Mouse (Mus musculus): ENCODE data around the gene Hmgn2. TPM values are rescaled to one million over a fixed set of nuclear protein-coding genes. Genes with fewer than 3 reads are reported as not detected.
"Not testable (repeated sequence)": the region's sequence is repeated elsewhere in the genome, so short reads cannot be mapped to it uniquely, and the experiment has no call there.

The Hmgn2 gene
- polyA plus RNA-seq, 1 experiment from 2014 or later: 3,167 TPM

- WGBS: 36% methylated on average over 10 of the region's 10 CpGs
- Histone ChIP-seq H3K9me3 (no peaks in the 10 kb centered on the region), H3K36me3 (replicated peaks) (peaks cover 35% of the 10 kb centered on the region), H3K4me1 (peaks cover 37% of the 10 kb centered on the region), H3K4me3 (peak overlapping the region; percentile 70; the same call in 1 of the 2 replicates), H3K27ac (replicated peaks) (no peak overlapping the region), H3K27me3 (replicated peaks; ENCODE audit: low read depth, poor library complexity, severe bottlenecking) (no peaks in the 10 kb centered on the region)
- no peak for DNase-seq (ENCODE audit: low spot score)
Observed at GRCm38 (mm10) chr4:134001710-134002109, 33.3 kb upstream of the Hmgn2 start.

DNA sequence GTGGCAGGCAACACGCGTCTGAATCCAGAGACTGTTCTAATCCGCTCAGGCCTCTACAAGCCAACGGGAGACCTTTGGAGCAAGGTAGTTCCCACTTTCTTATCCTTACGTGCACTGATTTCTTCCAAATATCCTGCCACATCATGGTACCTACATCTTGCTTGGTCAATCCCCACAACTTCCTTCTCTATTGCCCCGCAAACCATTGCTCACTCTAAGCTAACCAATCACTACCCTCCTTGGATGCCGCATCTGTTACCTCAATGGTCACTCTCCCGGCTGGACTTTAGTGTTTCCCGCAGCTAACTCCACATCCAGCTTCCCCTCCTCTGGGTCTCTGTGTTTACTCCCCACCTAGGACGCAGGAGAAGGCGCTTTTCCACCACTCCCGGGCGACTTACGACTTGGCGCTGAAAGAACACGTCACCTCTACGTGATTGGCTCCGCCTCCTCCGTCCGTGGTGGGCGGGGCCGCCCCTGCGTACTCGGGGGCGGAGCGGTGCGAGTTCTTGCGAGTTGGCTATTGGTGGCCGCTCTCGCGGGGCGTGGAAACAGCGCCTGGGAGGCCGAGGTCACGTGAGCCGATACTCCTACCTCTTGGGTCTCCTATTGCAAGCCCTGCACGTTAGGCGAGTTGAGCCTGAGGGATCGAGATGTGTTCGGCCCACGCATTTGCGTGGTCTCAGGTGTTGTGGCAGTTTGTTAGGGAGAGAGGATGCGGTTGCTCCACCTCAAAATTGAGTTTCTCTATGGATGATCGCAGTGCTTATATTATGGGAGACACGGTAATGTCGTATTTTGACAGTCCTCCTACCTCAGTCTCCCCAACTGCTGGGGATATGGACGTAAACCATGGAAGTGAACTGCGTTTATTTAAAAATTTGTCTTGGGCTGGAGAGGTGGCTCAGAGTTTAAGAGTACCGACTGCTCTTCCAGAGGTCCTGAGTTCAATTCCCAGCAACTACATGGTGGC is 32.3 kb upstream of the Hmgn2 start, which contains the start of gene Dhdds:
Dhdds (minus strand) TSS at position 453 of the 973 bp plus-strand sequence.
- Histone ChIP-seq H3K27me3 (replicated peaks; ENCODE audit: low read depth, poor library complexity, severe bottlenecking) (no peaks in the 10 kb centered on the region), H3K4me1 (peaks cover 33% of the 10 kb centered on the region), H3K9me3 (no peaks in the 10 kb centered on the region), H3K36me3 (replicated peaks) (peaks cover 35% of the 10 kb centered on the region), H3K27ac (replicated peaks) (peak within 1 kb of the TSS; percentile 52), H3K4me3 (peak within 1 kb of the TSS; percentile 70)
- peak; percentile 100 for DNase-seq (ENCODE audit: low spot score)
- WGBS: 2% methylated on average over 49 of the region's 49 CpGs

GRCm38 (mm10) chr4:133994697-133995096 is 26.2 kb upstream of the Hmgn2 start:
- Histone ChIP-seq H3K4me1 (peaks cover 3% of the 10 kb centered on the region), H3K36me3 (replicated peaks) (peaks cover 73% of the 10 kb centered on the region), H3K27me3 (replicated peaks; ENCODE audit: low read depth, poor library complexity, severe bottlenecking) (no peaks in the 10 kb centered on the region), H3K4me3 (no peak overlapping the region), H3K27ac (replicated peaks) (no peak overlapping the region), H3K9me3 (no peaks in the 10 kb centered on the region)
- DNase-seq (ENCODE audit: low spot score): no peak
- WGBS: 89% methylated on average over 8 of the region's 8 CpGs

DNA sequence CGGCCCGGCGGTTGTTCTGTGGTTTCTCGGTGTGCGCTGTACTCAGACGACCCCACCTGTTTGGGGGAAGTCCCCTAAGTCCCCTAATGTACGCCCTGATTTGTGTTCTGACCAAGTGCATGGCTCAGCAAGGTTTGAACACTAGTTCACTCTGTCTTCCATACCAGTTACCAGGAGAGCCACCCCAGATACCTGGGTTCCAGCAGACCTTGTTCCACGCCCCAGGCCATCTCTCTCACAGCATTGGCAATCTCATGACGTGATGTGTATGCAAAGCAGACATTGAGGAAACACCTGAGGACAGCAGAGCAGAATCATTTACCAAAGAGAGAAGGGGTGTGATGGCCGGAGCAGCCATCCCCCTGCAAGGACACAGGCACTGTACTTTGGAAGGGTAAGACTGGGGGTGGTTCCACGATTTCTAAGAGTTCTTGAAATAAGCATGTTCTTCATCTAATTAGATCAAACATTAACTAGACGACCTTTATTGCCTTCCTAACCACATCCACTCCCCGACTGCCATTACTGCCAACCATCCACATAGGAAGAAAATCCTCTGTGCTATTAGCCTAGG is 22.7 kb upstream of the Hmgn2 start:
- H3K4me3 ChIP-seq: no peak overlapping the region
- no peak for DNase-seq (ENCODE audit: low spot score)
- no peaks in the 10 kb centered on the region for H3K4me1 ChIP-seq
- no peaks in the 10 kb centered on the region for H3K9me3 ChIP-seq
- 89% methylated on average over 13 of the region's 13 CpGs for WGBS
- H3K27ac ChIP-seq (replicated peaks): no peak overlapping the region
- H3K27me3 ChIP-seq (replicated peaks; ENCODE audit: low read depth, poor library complexity, severe bottlenecking): no peaks in the 10 kb centered on the region
- peaks cover 100% of the 10 kb centered on the region for H3K36me3 ChIP-seq (replicated peaks)

DNA sequence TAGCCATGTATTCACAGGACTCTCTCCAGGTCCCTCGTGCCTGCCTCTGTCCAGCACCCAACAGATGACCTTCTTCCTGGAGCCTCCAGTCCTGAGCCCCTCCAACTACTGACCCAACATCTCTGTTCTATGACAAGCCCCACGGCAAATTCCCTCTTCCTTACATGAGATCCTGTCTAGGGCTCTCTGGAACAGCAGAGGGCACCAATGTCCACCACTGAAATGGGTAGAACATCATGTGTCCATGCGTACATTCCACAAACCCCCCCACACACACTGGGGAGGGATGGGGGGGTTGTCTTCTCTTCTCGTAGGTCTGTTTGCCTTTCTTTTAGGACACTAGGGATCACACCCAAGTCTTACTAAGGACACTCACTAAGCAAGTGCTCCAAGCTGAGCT is 21.6 kb upstream of the Hmgn2 start:
- Histone ChIP-seq H3K36me3 (replicated peaks) (peaks cover 98% of the 10 kb centered on the region), H3K4me3 (no peak overlapping the region)

DNA sequence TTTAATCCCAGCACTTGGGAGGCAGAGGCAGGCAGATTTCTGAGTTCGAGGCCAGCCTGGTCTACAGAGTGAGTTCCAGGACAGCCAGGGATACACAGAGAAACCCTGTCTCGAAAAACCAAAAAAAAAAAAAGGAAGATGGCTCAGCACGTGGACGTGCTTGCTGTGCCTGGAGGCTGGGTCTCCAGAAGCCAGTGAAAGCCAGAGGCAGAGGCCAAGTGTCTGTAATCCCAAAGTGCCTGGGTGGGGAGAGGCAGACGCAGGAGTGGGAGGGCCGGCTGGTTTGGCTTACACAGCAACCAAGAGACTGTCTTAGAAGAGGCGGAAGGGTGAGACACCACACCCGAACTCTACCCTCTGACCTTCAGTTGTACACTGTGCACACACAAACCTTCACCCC is 19.8 kb upstream of the Hmgn2 start:
- DNase-seq (ENCODE audit: low spot score); H3K4me1 ChIP-seq; H3K9me3 ChIP-seq; H3K27me3 ChIP-seq (replicated peaks; ENCODE audit: low read depth, poor library complexity, severe bottlenecking); H3K4me3 ChIP-seq; H3K27ac ChIP-seq (replicated peaks): not testable (repeated sequence)
- 91% methylated on average over 8 of the region's 8 CpGs for WGBS
- peaks cover 87% of the 10 kb centered on the region for H3K36me3 ChIP-seq (replicated peaks)

More for the DNA sequence above, 21.6 kb upstream of the Hmgn2 start:
- no peak for DNase-seq (ENCODE audit: low spot score)
- Histone ChIP-seq H3K9me3 (no peaks in the 10 kb centered on the region), H3K4me1 (no peaks in the 10 kb centered on the region), H3K27me3 (replicated peaks; ENCODE audit: low read depth, poor library complexity, severe bottlenecking) (no peaks in the 10 kb centered on the region), H3K27ac (replicated peaks) (no peak overlapping the region)
- 68% methylated on average over 4 of the region's 4 CpGs for WGBS

- Histone ChIP-seq H3K27ac (replicated peaks) (no peak overlapping the region), H3K4me1 (no peaks in the 10 kb centered on the region), H3K4me3 (no peak overlapping the region), H3K27me3 (replicated peaks; ENCODE audit: low read depth, poor library complexity, severe bottlenecking) (no peaks in the 10 kb centered on the region), H3K36me3 (replicated peaks) (peaks cover 87% of the 10 kb centered on the region), H3K9me3 (no peaks in the 10 kb centered on the region)
- WGBS: 82% methylated on average over 13 of the region's 13 CpGs
- no peak for DNase-seq (ENCODE audit: low spot score)
Observed at GRCm38 (mm10) chr4:133982936-133983335, 14.5 kb upstream of the Hmgn2 start.

DNA sequence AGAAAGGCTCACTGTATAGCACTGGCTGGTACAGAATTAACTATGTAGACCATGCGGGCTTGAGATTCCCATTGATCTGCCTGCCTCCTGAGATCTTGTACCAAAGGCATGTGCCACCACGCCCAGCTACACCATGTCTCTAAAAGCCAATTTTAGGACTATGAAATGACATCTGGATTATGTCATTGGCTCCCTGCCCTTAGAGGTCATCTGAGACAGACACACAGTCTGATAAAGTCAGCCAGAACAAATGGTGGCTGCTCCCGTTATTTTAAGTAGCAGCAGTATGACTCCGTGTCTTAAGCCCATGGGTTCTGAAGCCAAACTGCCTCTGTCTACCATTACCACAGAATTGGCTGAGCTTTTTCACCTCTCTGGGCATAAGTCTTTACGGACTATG is 12.0 kb upstream of the Hmgn2 start:
- Histone ChIP-seq H3K9me3 (no peaks in the 10 kb centered on the region), H3K27me3 (replicated peaks; ENCODE audit: low read depth, poor library complexity, severe bottlenecking) (no peaks in the 10 kb centered on the region), H3K4me1 (no peaks in the 10 kb centered on the region), H3K36me3 (replicated peaks) (peaks cover 87% of the 10 kb centered on the region), H3K4me3 (no peak overlapping the region), H3K27ac (replicated peaks) (no peak overlapping the region)
- WGBS: 88% methylated on average over 5 of the region's 5 CpGs
- DNase-seq (ENCODE audit: low spot score): no peak

DNA sequence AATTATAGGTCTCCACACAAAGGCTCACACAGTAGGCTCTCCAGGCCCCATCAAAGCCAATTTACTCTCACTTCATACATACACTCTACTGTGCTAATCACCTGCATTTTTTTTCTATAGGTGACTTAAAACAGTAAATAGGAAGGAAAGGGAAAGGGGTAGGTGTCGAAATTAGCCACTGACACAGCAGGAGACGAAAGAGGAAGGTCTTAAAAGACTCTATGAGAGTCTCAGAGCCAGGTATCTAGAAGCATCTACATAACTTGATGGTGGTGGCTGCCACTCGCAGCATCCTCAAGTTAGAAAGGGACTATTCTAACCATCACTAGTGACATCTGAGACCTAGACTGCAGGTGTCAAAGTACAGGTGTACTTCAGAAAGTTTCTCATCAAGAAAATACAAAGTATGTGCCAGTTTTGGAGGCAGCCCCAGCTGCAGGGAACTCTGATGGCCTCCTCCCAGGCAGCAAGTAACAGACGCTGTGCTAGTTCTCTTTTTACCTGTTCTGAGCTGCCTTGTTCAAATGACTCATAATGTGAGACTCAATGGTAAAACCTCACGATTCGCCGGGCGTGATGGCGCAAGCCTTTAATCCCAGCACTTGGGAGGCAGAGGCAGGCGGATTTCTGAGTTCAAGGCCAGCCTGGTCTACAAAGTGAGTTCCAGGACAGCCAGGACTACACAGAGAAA is 9.7 kb upstream of the Hmgn2 start:
- Histone ChIP-seq H3K27me3 (replicated peaks; ENCODE audit: low read depth, poor library complexity, severe bottlenecking) (no peaks in the 10 kb centered on the region), H3K4me3 (no peak overlapping the region), H3K36me3 (replicated peaks) (peaks cover 96% of the 10 kb centered on the region), H3K9me3 (no peaks in the 10 kb centered on the region), H3K4me1 (no peaks in the 10 kb centered on the region), H3K27ac (replicated peaks) (no peak overlapping the region)
- DNase-seq (ENCODE audit: low spot score): no peak
- WGBS: 93% methylated on average over 10 of the region's 10 CpGs

GRCm38 (mm10) chr4:133971741-133972140 is 3.3 kb upstream of the Hmgn2 start:
- Histone ChIP-seq H3K4me1 (peaks cover 32% of the 10 kb centered on the region), H3K27me3 (replicated peaks; ENCODE audit: low read depth, poor library complexity, severe bottlenecking) (no peaks in the 10 kb centered on the region), H3K36me3 (replicated peaks) (peaks cover 71% of the 10 kb centered on the region), H3K9me3 (no peaks in the 10 kb centered on the region), H3K27ac (replicated peaks) (no peak overlapping the region), H3K4me3 (no peak overlapping the region)
- no peak for DNase-seq (ENCODE audit: low spot score)
- WGBS: 66% methylated on average over 8 of the region's 8 CpGs

GRCm38 (mm10) chr4:133970876-133971275 is 2.4 kb upstream of the Hmgn2 start:
- 0 out of 2 replicates have a peak overlapping the region, but pooled peaks have one; percentile 1 for H3K4me3 ChIP-seq
- H3K27ac ChIP-seq (replicated peaks): peak overlapping the region; percentile 30
- no peaks in the 10 kb centered on the region for H3K9me3 ChIP-seq
- peaks cover 71% of the 10 kb centered on the region for H3K36me3 ChIP-seq (replicated peaks)
- no peak for DNase-seq (ENCODE audit: low spot score)
- no peaks in the 10 kb centered on the region for H3K27me3 ChIP-seq (replicated peaks; ENCODE audit: low read depth, poor library complexity, severe bottlenecking)
- WGBS: 85% methylated on average over 13 of the region's 13 CpGs
- H3K4me1 ChIP-seq: peaks cover 40% of the 10 kb centered on the region

- Histone ChIP-seq H3K36me3 (replicated peaks) (peaks cover 70% of the 10 kb centered on the region), H3K27me3 (replicated peaks; ENCODE audit: low read depth, poor library complexity, severe bottlenecking) (no peaks in the 10 kb centered on the region), H3K4me3 (0 out of 2 replicates have a peak overlapping the region, but pooled peaks have one; percentile 1), H3K4me1 (peaks cover 44% of the 10 kb centered on the region), H3K9me3 (no peaks in the 10 kb centered on the region), H3K27ac (replicated peaks) (peak overlapping the region; percentile 100)
- DNase-seq (ENCODE audit: low spot score): no peak
- WGBS: 32% methylated on average over 4 of the region's 4 CpGs
Observed at GRCm38 (mm10) chr4:133970196-133970595, 1.7 kb upstream of the Hmgn2 start.

All from embryonic facial prominence, embryonic 10.5 days (tissue).